Mouse (Mus musculus): ENCODE measurements at regions not wholly inside any gene's neighbourhood (a gene's known extent, or its start where the extent isn't known, plus 50 kb on each side); places are given as distances from the start of the nearest gene placed in this dataset.

DNA sequence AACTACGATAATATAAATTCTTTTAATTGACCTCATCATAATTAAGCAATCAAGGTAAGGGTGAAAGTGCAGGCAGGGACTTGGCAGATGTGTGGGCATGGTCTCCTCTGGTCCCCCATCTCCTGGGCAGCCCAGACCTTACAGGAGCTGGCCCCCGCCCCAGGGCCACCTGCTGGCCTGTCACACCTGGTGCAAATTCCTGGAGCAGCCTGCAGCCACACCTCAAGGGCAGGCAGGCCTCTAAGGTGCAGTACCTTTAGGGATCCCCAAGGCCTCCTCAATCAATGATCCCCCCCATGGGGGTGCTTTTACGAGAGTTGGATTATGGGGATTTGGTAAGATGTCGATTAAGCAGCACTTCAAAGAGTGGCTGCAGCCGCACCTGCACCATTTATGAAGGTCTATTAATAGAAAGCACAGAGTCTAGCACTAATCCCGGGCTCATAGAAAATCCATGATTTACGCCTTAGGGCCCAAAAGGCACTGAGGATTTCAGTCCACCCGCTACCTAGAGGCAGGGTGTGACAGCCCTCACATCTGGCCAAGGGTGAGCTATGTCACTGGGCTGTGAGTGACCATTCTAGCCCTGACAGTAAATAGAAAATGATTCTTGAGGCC is 319.8 kb upstream of the 1700056E22Rik start:
- 80% methylated on average over 8 of the region's 8 CpGs for WGBS
- Histone ChIP-seq H3K27me3 (ENCODE audit: control insufficient read depth, insufficient read depth, low read length) (no peaks in the 10 kb centered on the region), H3K4me2 (ENCODE audit: low read depth) (no peak overlapping the region), H3K9me3 (ENCODE audit: control insufficient read depth, low read length) (no peaks in the 10 kb centered on the region), H3K27ac (ENCODE audit: low read depth, low read length) (no peak overlapping the region), H3K4me1 (ENCODE audit: control insufficient read depth, insufficient read depth, low read length) (no peaks in the 10 kb centered on the region), H3K4me3 (ENCODE audit: low read depth, low read length) (no peak overlapping the region), H3K36me3 (ENCODE audit: control insufficient read depth, insufficient read depth, low read length) (no peaks in the 10 kb centered on the region), H3K9ac (ENCODE audit: low read length) (no peak overlapping the region)
- DNase-seq (ENCODE audit: low spot score) (no peak), ATAC-seq (ENCODE audit: insufficient read depth, low FRiP score, low TSS enrichment) (no peak)

GRCm38 (mm10) chr1:184351760-184352159 is 317.7 kb upstream of the 1700056E22Rik start:
- Histone ChIP-seq H3K36me3 (ENCODE audit: control insufficient read depth, insufficient read depth, low read length) (no peaks in the 10 kb centered on the region), H3K9me3 (ENCODE audit: control insufficient read depth, low read length) (no peaks in the 10 kb centered on the region), H3K4me2 (ENCODE audit: low read depth) (no peak overlapping the region), H3K27me3 (ENCODE audit: control insufficient read depth, insufficient read depth, low read length) (no peaks in the 10 kb centered on the region), H3K4me1 (ENCODE audit: control insufficient read depth, insufficient read depth, low read length) (no peaks in the 10 kb centered on the region), H3K9ac (ENCODE audit: low read length) (no peak overlapping the region), H3K4me3 (ENCODE audit: low read depth, low read length) (no peak overlapping the region), H3K27ac (ENCODE audit: low read depth, low read length) (no peak overlapping the region)
- WGBS: 87% methylated on average over 5 of the region's 5 CpGs
- no peak for ATAC-seq (ENCODE audit: insufficient read depth, low FRiP score, low TSS enrichment)
- DNase-seq (ENCODE audit: low spot score): no peak

DNA sequence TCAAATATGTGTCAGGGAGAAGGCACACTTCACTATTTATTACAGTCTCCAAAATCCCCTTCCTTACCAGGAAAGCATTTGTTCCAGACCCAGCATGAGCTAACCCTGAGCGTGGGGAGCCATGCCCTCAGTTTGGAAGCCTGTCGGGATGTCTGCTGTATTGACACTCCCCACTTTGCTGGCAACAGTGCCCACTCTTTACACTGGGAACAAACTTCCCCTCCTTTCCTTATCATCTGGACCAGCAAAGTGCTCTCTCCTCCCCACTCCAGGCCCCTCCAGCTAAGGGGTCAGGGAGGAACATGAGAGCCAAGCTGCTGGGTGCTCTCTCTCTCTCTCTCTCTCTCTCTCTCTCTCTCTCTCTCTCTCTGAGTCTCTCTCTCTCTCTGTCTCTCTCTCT is 310.7 kb upstream of the 1700056E22Rik start:
- no peak overlapping the region for H3K4me3 ChIP-seq (ENCODE audit: low read depth, low read length)
- DNase-seq (ENCODE audit: low spot score) (no peak), ATAC-seq (ENCODE audit: insufficient read depth, low FRiP score, low TSS enrichment) (no peak)
- H3K9ac ChIP-seq (ENCODE audit: low read length): no peak overlapping the region
- H3K27me3 ChIP-seq (ENCODE audit: control insufficient read depth, insufficient read depth, low read length): no peaks in the 10 kb centered on the region
- no peak overlapping the region for H3K27ac ChIP-seq (ENCODE audit: low read depth, low read length)
- H3K36me3 ChIP-seq (ENCODE audit: control insufficient read depth, insufficient read depth, low read length): no peaks in the 10 kb centered on the region
- no peaks in the 10 kb centered on the region for H3K4me1 ChIP-seq (ENCODE audit: control insufficient read depth, insufficient read depth, low read length)
- 63% methylated on average over 2 of the region's 2 CpGs for WGBS
- no peak overlapping the region for H3K4me2 ChIP-seq (ENCODE audit: low read depth)
- H3K9me3 ChIP-seq (ENCODE audit: control insufficient read depth, low read length): no peaks in the 10 kb centered on the region

GRCm38 (mm10) chr1:184335952-184336351 is 301.9 kb upstream of the 1700056E22Rik start:
- Histone ChIP-seq H3K27ac (ENCODE audit: low read depth, low read length) (no peak overlapping the region), H3K36me3 (ENCODE audit: control insufficient read depth, insufficient read depth, low read length) (no peaks in the 10 kb centered on the region), H3K4me2 (ENCODE audit: low read depth) (no peak overlapping the region), H3K27me3 (ENCODE audit: control insufficient read depth, insufficient read depth, low read length) (no peaks in the 10 kb centered on the region), H3K4me3 (ENCODE audit: low read depth, low read length) (no peak overlapping the region), H3K4me1 (ENCODE audit: control insufficient read depth, insufficient read depth, low read length) (no peaks in the 10 kb centered on the region), H3K9me3 (ENCODE audit: control insufficient read depth, low read length) (no peaks in the 10 kb centered on the region), H3K9ac (ENCODE audit: low read length) (no peak overlapping the region)
- ATAC-seq (ENCODE audit: insufficient read depth, low FRiP score, low TSS enrichment) (no peak), DNase-seq (ENCODE audit: low spot score) (no peak)
- 73% methylated on average over 3 of the region's 3 CpGs for WGBS

- ATAC-seq (ENCODE audit: insufficient read depth, low FRiP score, low TSS enrichment) (no peak), DNase-seq (ENCODE audit: low spot score) (peak; percentile 45)
- H3K4me2 ChIP-seq (ENCODE audit: low read depth): no peak overlapping the region
- H3K27me3 ChIP-seq (ENCODE audit: control insufficient read depth, insufficient read depth, low read length): no peaks in the 10 kb centered on the region
- no peaks in the 10 kb centered on the region for H3K36me3 ChIP-seq (ENCODE audit: control insufficient read depth, insufficient read depth, low read length)
- H3K9ac ChIP-seq (ENCODE audit: low read length): no peak overlapping the region
- no peak overlapping the region for H3K27ac ChIP-seq (ENCODE audit: low read depth, low read length)
- H3K9me3 ChIP-seq (ENCODE audit: control insufficient read depth, low read length): no peaks in the 10 kb centered on the region
- no peak overlapping the region for H3K4me3 ChIP-seq (ENCODE audit: low read depth, low read length)
- WGBS: 45% methylated on average over 6 of the region's 6 CpGs
- no peaks in the 10 kb centered on the region for H3K4me1 ChIP-seq (ENCODE audit: control insufficient read depth, insufficient read depth, low read length)
These were observed 301.2 kb upstream of the 1700056E22Rik start for GRCm38 (mm10) chr1:184335281-184335680.

DNA sequence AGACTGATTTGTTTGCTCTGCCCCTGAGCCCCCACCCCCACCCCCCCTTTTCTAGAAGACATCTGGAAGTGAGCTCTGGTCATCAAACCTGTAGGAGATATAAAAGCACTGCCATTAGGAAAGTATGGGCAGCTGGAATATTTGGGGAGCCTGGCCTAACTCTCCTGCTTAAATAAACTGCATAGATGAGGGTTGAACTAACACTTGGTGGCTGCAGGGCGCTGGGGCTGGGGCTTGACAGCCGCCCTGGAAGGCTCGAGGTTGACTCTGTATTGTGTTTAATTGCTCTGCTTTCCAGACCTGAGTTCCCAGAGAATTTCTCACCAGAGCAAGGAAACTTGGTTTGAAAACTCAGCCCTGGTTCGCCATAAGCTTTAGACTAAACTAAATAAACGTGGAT is 300.7 kb upstream of the 1700056E22Rik start:
- Histone ChIP-seq H3K4me1 (ENCODE audit: control insufficient read depth, insufficient read depth, low read length) (no peaks in the 10 kb centered on the region), H3K27ac (ENCODE audit: low read depth, low read length) (no peak overlapping the region), H3K9ac (ENCODE audit: low read length) (no peak overlapping the region), H3K4me3 (ENCODE audit: low read depth, low read length) (no peak overlapping the region), H3K9me3 (ENCODE audit: control insufficient read depth, low read length) (no peaks in the 10 kb centered on the region), H3K27me3 (ENCODE audit: control insufficient read depth, insufficient read depth, low read length) (no peaks in the 10 kb centered on the region), H3K4me2 (ENCODE audit: low read depth) (no peak overlapping the region), H3K36me3 (ENCODE audit: control insufficient read depth, insufficient read depth, low read length) (no peaks in the 10 kb centered on the region)
- 38% methylated on average over 5 of the region's 5 CpGs for WGBS
- ATAC-seq (ENCODE audit: insufficient read depth, low FRiP score, low TSS enrichment) (no peak), DNase-seq (ENCODE audit: low spot score) (no peak)

DNA sequence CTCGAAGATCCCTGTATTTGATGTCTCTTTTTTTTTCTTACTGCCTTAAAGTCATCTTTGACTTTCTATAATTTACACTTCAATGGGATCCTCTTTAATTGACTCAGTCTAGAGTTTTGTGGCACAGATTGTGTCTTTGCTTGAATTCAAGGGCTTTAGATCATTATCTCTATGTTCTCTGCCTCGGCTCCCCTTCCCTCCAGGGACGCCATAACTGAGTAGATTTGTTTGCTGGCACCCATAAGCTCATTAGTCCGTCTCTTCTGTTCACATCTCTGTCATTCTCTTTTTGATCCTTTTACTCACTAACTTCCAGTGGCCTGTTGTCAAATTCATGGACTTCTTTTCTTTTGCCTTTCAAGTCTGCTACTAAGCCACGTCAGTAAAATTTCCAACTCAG is 299.0 kb upstream of the 1700056E22Rik start:
- ATAC-seq (ENCODE audit: insufficient read depth, low FRiP score, low TSS enrichment) (no peak), DNase-seq (ENCODE audit: low spot score) (no peak)
- Histone ChIP-seq H3K36me3 (ENCODE audit: control insufficient read depth, insufficient read depth, low read length) (no peaks in the 10 kb centered on the region), H3K4me1 (ENCODE audit: control insufficient read depth, insufficient read depth, low read length) (no peaks in the 10 kb centered on the region), H3K9me3 (ENCODE audit: control insufficient read depth, low read length) (no peaks in the 10 kb centered on the region), H3K27ac (ENCODE audit: low read depth, low read length) (no peak overlapping the region), H3K4me2 (ENCODE audit: low read depth) (no peak overlapping the region), H3K4me3 (ENCODE audit: low read depth, low read length) (no peak overlapping the region), H3K9ac (ENCODE audit: low read length) (no peak overlapping the region), H3K27me3 (ENCODE audit: control insufficient read depth, insufficient read depth, low read length) (no peaks in the 10 kb centered on the region)
- 87% methylated on average over 5 of the region's 5 CpGs for WGBS

GRCm38 (mm10) chr1:184330516-184331350 is 296.6 kb upstream of the 1700056E22Rik start:
- 91% methylated on average over 11 of the region's 11 CpGs for WGBS
- H3K4me2 ChIP-seq (ENCODE audit: low read depth): no peak overlapping the region
- H3K9me3 ChIP-seq (ENCODE audit: control insufficient read depth, low read length): no peaks in the 10 kb centered on the region
- H3K36me3 ChIP-seq (ENCODE audit: control insufficient read depth, insufficient read depth, low read length): no peaks in the 10 kb centered on the region
- H3K4me1 ChIP-seq (ENCODE audit: control insufficient read depth, insufficient read depth, low read length): no peaks in the 10 kb centered on the region
- DNase-seq (ENCODE audit: low spot score) (no peak), ATAC-seq (ENCODE audit: insufficient read depth, low FRiP score, low TSS enrichment) (no peak)
- H3K27ac ChIP-seq (ENCODE audit: low read depth, low read length): no peak overlapping the region
- no peak overlapping the region for H3K9ac ChIP-seq (ENCODE audit: low read length)
- H3K27me3 ChIP-seq (ENCODE audit: control insufficient read depth, insufficient read depth, low read length): no peaks in the 10 kb centered on the region
- no peak overlapping the region for H3K4me3 ChIP-seq (ENCODE audit: low read depth, low read length)

- H3K9ac ChIP-seq (ENCODE audit: low read length): no peak overlapping the region
- no peaks in the 10 kb centered on the region for H3K36me3 ChIP-seq (ENCODE audit: control insufficient read depth, insufficient read depth, low read length)
- WGBS: 86% methylated on average over 3 of the region's 3 CpGs
- no peak for DNase-seq (ENCODE audit: low spot score)
- no peaks in the 10 kb centered on the region for H3K4me1 ChIP-seq (ENCODE audit: control insufficient read depth, insufficient read depth, low read length)
- no peaks in the 10 kb centered on the region for H3K27me3 ChIP-seq (ENCODE audit: control insufficient read depth, insufficient read depth, low read length)
- H3K4me2 ChIP-seq (ENCODE audit: low read depth): no peak overlapping the region
- no peaks in the 10 kb centered on the region for H3K9me3 ChIP-seq (ENCODE audit: control insufficient read depth, low read length)
- H3K4me3 ChIP-seq (ENCODE audit: low read depth, low read length): no peak overlapping the region
- ATAC-seq (ENCODE audit: insufficient read depth, low FRiP score, low TSS enrichment): no peak
- H3K27ac ChIP-seq (ENCODE audit: low read depth, low read length): no peak overlapping the region
These were observed 292.1 kb upstream of the 1700056E22Rik start for GRCm38 (mm10) chr1:184326191-184326590.
